Mouse (Mus musculus) liver, postnatal 0 days (tissue): Measurements from ENCODE around the gene Myh7b. TPM values are rescaled to one million over a fixed set of nuclear protein-coding genes. Genes with fewer than 3 reads are reported as not detected.
A peak's percentile ranks its signal among the peaks of the same experiment; 100 is the strongest.

Experiments used
- ATAC-seq: fragments of 200-750 bp; cut with Nextera tagmentation; 2 replicates; pipeline ENCODE4 v1.8.0; 2017; ENCODE audit warnings: mild to moderate bottlenecking, moderate library complexity
- DNase-seq: peaks from one replicate; pipeline ENCODE4 v3.0.0-alpha.2; 2016
- H3K27ac ChIP-seq: fragments of 300-500 bp; sonication (generic); 2 replicates; pipeline ENCODE4 v1.5.1; 2014; ENCODE audit warnings: antibody characterized with exemption, moderate library complexity, mild to moderate bottlenecking, low read depth
- H3K27me3 ChIP-seq: fragments of 300-500 bp; sonication (generic); 2 replicates; pipeline ENCODE4 v1.6.1; 2014; ENCODE audit warnings: low read length, control low read depth, mixed read lengths; ENCODE audit not compliant: insufficient read depth
- H3K36me3 ChIP-seq: fragments of 300-500 bp; sonication (generic); replicated peaks from 2 replicates; pipeline ENCODE4 v1.6.1; 2014; ENCODE audit warnings: mild to moderate bottlenecking, control low read depth, low read length, moderate library complexity, mixed read lengths; ENCODE audit not compliant: insufficient read depth
- H3K4me1 ChIP-seq: fragments of 300-500 bp; sonication (generic); 2 replicates; pipeline ENCODE4 v1.6.1; 2014; ENCODE audit warnings: antibody characterized with exemption, mild to moderate bottlenecking, control low read depth; ENCODE audit not compliant: insufficient read depth
- H3K4me2 ChIP-seq: fragments of 300-500 bp; sonication (generic); 2 replicates; pipeline ENCODE4 v1.6.1; 2014; ENCODE audit warnings: low read depth, mild to moderate bottlenecking, low read length, moderate library complexity, mixed read lengths
- H3K4me3 ChIP-seq: fragments of 300-500 bp; sonication (generic); 2 replicates; pipeline ENCODE4 v1.5.1; 2014; ENCODE audit warnings: low read depth, low read length
- H3K9ac ChIP-seq: fragments of 300-500 bp; sonication (generic); replicated peaks from 2 replicates; pipeline ENCODE4 v1.6.1; 2014; ENCODE audit warnings: mild to moderate bottlenecking, moderate library complexity
- H3K9me3 ChIP-seq: fragments of 300-500 bp; sonication (generic); 2 replicates; pipeline ENCODE4 v1.6.1; 2016; ENCODE audit warnings: mild to moderate bottlenecking, control low read depth, low read length, mixed read lengths
- CTCF ChIP-seq: sonication (generic); IDR thresholded peaks from 2 replicates; pipeline ENCODE4 v1.5.1; 2016; ENCODE audit warnings: antibody characterized with exemption, low read depth
- EP300 ChIP-seq: IDR thresholded peaks from 2 replicates; pipeline ENCODE4 v1.6.1; 2016; ENCODE audit warnings: antibody characterized with exemption, low read depth, mild to moderate bottlenecking
- WGBS: fragments of 180-500 bp; shearing (Covaris S2); extraction: QIAGEN DNeasy Blood & Tissue Kit; methylation state at CpG from one replicate; pipeline ENCODE4 v1.1.7; 2014; ENCODE audit not compliant: insufficient replicate concordance; 5-methylcytosine and 5-hydroxymethylcytosine counted together
- polyA plus RNA-seq: library from polyadenylated mRNA; unstranded; fragments of >200 nt; fragmentation: Nextera tagmentation; extraction: Ambion mirVana; gene quantifications from 2 replicates; pipeline ENCODE4 v1.2.1, GENCODE M21; 2015

Myh7b gene
- polyA plus RNA-seq, 1 experiment from 2014 or later = 0.38 TPM

DNA sequence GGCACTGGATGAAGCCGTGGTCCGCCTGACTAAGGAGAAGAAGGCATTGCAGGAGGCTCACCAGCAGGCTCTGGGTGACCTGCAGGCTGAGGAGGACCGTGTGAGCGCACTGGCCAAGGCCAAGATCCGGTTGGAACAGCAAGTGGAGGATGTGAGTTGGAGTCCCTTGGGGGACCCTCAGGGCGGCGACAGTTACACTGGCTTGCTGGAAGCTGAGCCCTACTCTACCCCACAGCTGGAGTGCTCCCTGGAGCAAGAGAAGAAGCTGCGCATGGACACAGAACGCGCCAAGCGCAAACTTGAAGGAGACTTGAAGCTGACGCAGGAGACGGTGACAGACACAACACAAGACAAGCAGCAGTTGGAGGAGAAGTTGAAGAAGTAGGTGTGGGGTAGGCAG lies 17.5 kb downstream of the Myh7b start:
- DNase-seq (no peak), ATAC-seq (no peak)
- 85% methylated on average over 13 of the region's 13 CpGs for WGBS
- H3K4me2 ChIP-seq = no peak overlapping the region
- no peak for TF ChIP-seq EP300
- no peak for TF ChIP-seq CTCF
- H3K9ac ChIP-seq = no peak overlapping the region
- H3K9me3 ChIP-seq = no peaks in the 10 kb centered on the region
- H3K27ac ChIP-seq = no peak overlapping the region
- no peak overlapping the region for H3K4me3 ChIP-seq
- H3K36me3 ChIP-seq = peaks cover 3% of the 10 kb centered on the region; the same call in 1 of the 2 replicates
- H3K4me1 ChIP-seq = peaks cover 9% of the 10 kb centered on the region
- peaks cover 45% of the 10 kb centered on the region for H3K27me3 ChIP-seq

DNA sequence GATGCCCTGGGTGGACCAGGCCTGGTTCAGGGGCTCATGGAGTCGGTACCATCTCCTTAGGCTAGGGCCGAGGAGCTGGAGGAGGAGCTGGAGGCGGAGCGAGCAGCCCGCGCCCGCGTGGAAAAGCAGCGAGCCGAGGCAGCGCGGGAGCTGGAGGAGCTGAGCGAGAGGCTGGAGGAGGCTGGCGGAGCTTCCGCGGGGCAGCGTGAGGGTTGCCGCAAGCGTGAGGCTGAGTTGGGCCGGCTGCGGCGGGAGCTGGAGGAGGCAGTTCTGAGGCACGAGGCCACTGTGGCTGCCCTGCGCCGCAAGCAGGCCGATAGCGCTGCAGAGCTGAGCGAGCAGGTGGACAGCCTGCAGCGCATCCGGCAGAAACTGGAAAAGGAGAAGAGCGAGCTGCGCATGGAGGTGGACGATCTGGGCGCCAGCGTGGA lies 18.2 kb downstream of the Myh7b start:
- peak; percentile 17; the same call in 1 of the 2 replicates for ATAC-seq
- no peak for TF ChIP-seq CTCF
- TF ChIP-seq EP300 = no peak
- peak; percentile 43 for DNase-seq
- Histone ChIP-seq H3K27ac (no peak overlapping the region), H3K27me3 (peaks cover 45% of the 10 kb centered on the region), H3K4me3 (peak overlapping the region; percentile 36), H3K36me3 (peaks cover 9% of the 10 kb centered on the region), H3K9ac (0 out of 2 replicates have a peak overlapping the region, but pooled peaks have one; percentile 16), H3K4me1 (peaks cover 9% of the 10 kb centered on the region), H3K4me2 (peak overlapping the region; percentile 64), H3K9me3 (no peaks in the 10 kb centered on the region)
- 2% methylated on average over 32 of the region's 35 CpGs for WGBS

DNA sequence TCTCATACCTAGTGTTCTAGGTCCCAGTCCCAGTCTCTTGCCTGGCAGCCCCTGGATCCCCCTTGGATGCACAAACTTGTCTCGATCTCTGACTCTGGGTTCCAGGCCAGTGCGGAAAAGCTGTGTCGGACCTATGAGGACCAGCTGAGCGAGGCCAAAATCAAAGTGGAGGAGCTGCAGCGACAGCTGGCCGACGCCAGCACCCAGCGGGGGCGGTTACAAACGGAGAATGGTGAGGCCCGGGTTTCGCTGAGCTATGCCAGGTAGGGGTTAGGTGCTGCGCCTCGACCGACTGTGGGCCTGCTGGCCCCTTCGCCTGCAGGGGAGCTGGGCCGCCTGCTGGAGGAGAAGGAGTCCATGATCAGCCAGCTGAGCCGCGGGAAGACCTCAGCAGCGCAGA lies 19.1 kb downstream of the Myh7b start:
- H3K27ac ChIP-seq = no peak overlapping the region
- no peak overlapping the region for H3K4me3 ChIP-seq
- DNase-seq = no peak
- peaks cover 41% of the 10 kb centered on the region for H3K27me3 ChIP-seq
- H3K36me3 ChIP-seq = peaks cover 18% of the 10 kb centered on the region
- TF ChIP-seq EP300 (no peak), CTCF (no peak)
- WGBS = 35% methylated on average over 20 of the region's 20 CpGs
- peaks cover 9% of the 10 kb centered on the region for H3K4me1 ChIP-seq
- H3K4me2 ChIP-seq = no peak overlapping the region
- no peaks in the 10 kb centered on the region for H3K9me3 ChIP-seq
- no peak for ATAC-seq
- H3K9ac ChIP-seq = no peak overlapping the region

DNA sequence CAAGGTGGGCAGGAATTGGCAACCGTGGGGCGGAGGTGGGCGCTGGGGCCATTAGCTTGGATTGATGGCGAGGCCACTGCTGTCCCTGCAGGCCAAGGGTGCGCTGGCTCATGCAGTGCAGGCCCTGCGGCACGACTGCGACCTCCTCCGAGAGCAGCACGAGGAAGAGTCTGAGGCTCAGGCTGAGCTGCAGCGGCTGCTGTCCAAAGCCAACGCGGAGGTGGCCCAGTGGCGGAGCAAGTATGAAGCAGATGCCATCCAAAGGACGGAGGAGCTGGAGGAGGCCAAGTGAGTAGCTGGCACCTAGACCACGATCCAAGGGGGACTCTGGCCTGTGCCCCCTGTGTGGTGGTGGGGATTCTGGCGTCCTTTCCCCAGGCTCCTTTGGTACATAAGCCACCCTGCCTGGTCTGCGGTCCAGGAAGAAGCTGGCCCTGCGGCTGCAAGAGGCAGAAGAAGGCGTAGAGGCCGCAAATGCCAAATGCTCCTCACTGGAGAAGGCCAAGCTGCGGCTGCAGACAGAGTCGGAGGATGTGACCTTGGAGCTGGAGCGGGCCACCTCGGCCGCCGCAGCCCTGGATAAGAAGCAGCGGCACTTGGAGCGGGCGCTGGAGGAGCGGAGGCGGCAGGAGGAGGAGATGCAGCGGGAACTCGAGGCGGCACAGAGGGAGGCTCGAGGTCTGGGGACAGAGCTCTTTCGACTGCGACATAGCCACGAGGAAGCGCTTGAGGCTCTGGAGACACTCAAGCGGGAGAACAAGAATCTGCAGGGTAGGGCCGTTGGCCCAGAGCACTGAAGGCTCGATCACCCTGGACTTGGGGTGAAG lies 19.8 kb downstream of the Myh7b start:
- Histone ChIP-seq H3K9me3 (no peaks in the 10 kb centered on the region), H3K27ac (no peak overlapping the region), H3K36me3 (peaks cover 24% of the 10 kb centered on the region), H3K4me3 (no peak overlapping the region), H3K9ac (no peak overlapping the region), H3K27me3 (peaks cover 40% of the 10 kb centered on the region), H3K4me2 (no peak overlapping the region), H3K4me1 (peaks cover 9% of the 10 kb centered on the region)
- 29% methylated on average over 43 of the region's 43 CpGs for WGBS
- DNase-seq (peak; percentile 20), ATAC-seq (no peak)
- TF ChIP-seq EP300 (no peak), CTCF (no peak)

DNA sequence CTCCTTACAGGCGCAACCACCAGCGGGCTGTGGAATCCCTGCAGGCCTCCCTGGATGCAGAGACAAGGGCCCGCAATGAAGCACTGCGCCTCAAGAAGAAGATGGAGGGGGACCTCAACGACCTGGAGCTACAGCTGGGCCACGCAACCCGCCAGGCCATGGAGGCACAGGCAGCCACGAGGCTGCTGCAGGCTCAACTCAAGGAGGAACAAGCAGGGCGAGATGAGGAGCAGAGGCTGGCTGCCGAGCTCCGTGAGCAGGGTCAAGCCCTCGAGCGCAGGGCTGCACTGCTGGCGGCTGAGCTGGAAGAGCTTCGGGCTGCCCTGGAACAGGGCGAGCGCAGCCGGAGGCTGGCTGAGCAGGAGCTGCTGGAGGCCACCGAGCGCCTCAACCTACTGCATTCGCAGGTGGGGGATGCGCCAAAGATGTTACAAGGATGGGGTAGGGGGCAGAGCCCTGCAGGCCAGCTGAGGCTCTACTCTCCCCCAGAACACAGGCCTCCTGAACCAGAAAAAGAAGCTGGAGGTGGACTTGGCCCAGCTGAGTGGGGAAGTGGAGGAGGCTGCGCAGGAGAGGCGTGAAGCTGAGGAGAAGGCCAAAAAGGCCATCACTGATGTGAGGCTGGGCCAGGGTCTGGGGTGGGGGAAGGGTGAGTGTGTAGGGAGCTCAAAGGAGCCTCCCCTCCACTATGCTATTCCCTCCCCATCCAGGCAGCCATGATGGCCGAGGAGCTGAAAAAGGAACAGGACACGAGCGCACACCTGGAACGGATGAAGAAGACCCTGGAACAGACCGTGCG lies 21.3 kb downstream of the Myh7b start:
- peaks cover 38% of the 10 kb centered on the region for H3K27me3 ChIP-seq

DNA sequence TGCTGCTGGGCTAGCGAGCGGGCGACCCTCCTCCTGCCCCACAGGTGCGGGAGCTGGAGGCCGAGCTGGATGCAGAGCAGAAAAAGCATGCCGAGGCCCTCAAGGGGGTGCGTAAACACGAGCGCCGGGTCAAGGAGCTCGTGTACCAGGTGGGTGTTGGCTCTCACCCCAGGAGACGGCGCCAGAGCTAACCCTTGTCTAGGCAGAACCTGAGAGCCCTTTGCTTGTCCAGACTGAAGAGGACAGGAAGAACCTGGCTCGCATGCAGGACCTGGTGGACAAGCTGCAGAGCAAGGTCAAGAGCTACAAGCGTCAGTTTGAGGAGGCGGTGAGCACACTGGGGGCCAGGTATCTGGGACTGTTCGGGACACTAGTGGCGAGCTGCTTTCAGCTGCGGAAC lies 22.1 kb downstream of the Myh7b start:
- Histone ChIP-seq H3K4me1 (peaks cover 16% of the 10 kb centered on the region), H3K9ac (no peak overlapping the region), H3K4me3 (no peak overlapping the region), H3K4me2 (no peak overlapping the region), H3K27ac (no peak overlapping the region), H3K27me3 (peaks cover 32% of the 10 kb centered on the region), H3K36me3 (peaks cover 38% of the 10 kb centered on the region), H3K9me3 (no peaks in the 10 kb centered on the region)
- WGBS = 76% methylated on average over 19 of the region's 19 CpGs
- TF ChIP-seq EP300 (no peak), CTCF (no peak)
- no peak for DNase-seq
- ATAC-seq = no peak

More for the DNA sequence above, 21.3 kb downstream of the Myh7b start:
- Histone ChIP-seq H3K27ac (no peak overlapping the region), H3K4me2 (no peak overlapping the region), H3K36me3 (peaks cover 36% of the 10 kb centered on the region), H3K4me3 (no peak overlapping the region), H3K9me3 (no peaks in the 10 kb centered on the region), H3K9ac (no peak overlapping the region), H3K4me1 (peaks cover 9% of the 10 kb centered on the region)
- no peak for DNase-seq
- WGBS = 78% methylated on average over 30 of the region's 30 CpGs
- no peak for ATAC-seq
- TF ChIP-seq CTCF (no peak), EP300 (no peak)
